Comparison of ENCODE assay signal across 8 mouse cellular contexts in genomic region chr11:46052105-46052659, GRCm38 (mm10). TPM values are rescaled to one million over a fixed set of nuclear protein-coding genes. Genes with fewer than 3 reads are reported as not detected.
DNase-seq lines count a peak whose midpoint lies in the region; ATAC-seq lines count a peak whose summit lies in the region.
"Not testable (repeated sequence)": the region's sequence is repeated elsewhere in the genome, so short reads cannot be mapped to it uniquely, and the experiment has no call there.

TSS of gene Gm12166 (minus strand) at chr11:46052321.

- H3K4me2 ChIP-seq in hindbrain, embryonic 13.5 days, result 0 out of 2 replicates have a peak within 1 kb of the TSS, but pooled peaks have one; percentile 17

- intact Hi-C loops in gastrocnemius, postnatal 14 days (cut with DNase I; ENCODE audit: low total_unique reads), result not testable (repeated sequence)

- DNase-seq in 416B (ENCODE audit: low read depth), result peak; percentile 16
- DNase-seq in adipocyte (ENCODE audit: low spot score), result peak; percentile 67
- peak; percentile 77 to 80 for DNase-seq in cerebellum, postnatal 10 days
- DNase-seq in gastrocnemius, postnatal 14 days, result peak; percentile 72
- peak; percentile 60 to 66 for DNase-seq in left cerebral cortex, adult 18-20 months (ENCODE audit: low spot score in 2 of 2)
- peak; percentile 49 for DNase-seq in midbrain, embryonic 10.5 days (ENCODE audit: low spot score)
- DNase-seq in spleen, postnatal 4 days (ENCODE audit: low spot score in 2 of 2), result peak; percentile 58 to 84

- not testable (repeated sequence) for ATAC-seq in hindbrain, embryonic 13.5 days (ENCODE audit: low FRiP score)

- not testable (repeated sequence) for H3K36me3 ChIP-seq in hindbrain, embryonic 13.5 days; midbrain, embryonic 10.5 days

- not testable (repeated sequence) for H3K9ac ChIP-seq in hindbrain, embryonic 13.5 days

- not testable (repeated sequence) for H3K9me3 ChIP-seq in hindbrain, embryonic 13.5 days; midbrain, embryonic 10.5 days (replicated peaks)

- not testable (repeated sequence) for H3K27me3 ChIP-seq in hindbrain, embryonic 13.5 days
- H3K27me3 ChIP-seq in midbrain, embryonic 10.5 days (ENCODE audit: low read depth, poor library complexity, severe bottlenecking), result peaks cover 19% of the 10 kb centered on the region

- peaks cover 20% of the 10 kb centered on the region for H3K4me1 ChIP-seq in hindbrain, embryonic 13.5 days (replicated peaks)
- H3K4me1 ChIP-seq in midbrain, embryonic 10.5 days, result peaks cover 27% of the 10 kb centered on the region

- not testable (repeated sequence) for H3K4me3 ChIP-seq in hindbrain, embryonic 13.5 days
- peak within 1 kb of the TSS; percentile 23; the same call in 1 of the 2 replicates for H3K4me3 ChIP-seq in midbrain, embryonic 10.5 days

- WGBS in hindbrain, embryonic 13.5 days, result 32% methylated on average over 19 of the region's 19 CpGs
- WGBS in midbrain, embryonic 10.5 days, result 35% methylated on average over 19 of the region's 19 CpGs

- H3K27ac ChIP-seq in hindbrain, embryonic 13.5 days; midbrain, embryonic 10.5 days (replicated peaks): not testable (repeated sequence)

RNA-seq across cellular contexts. Expression of gene Gm12166, which starts in this region (rescaled TPM):
- total RNA-seq in gastrocnemius, postnatal 14 days (2021), result 1 to 10 TPM in 1 of 2 experiments, under 1 TPM in 1; 0.57 to 1.4 TPM
- 5.0 and 7.9 TPM in 2 replicates for polyA plus RNA-seq in hindbrain, embryonic 13.5 days (2015; fragmentation: Nextera tagmentation; extraction: Ambion mirVana)
- total RNA-seq in left cerebral cortex, adult 18-20 months (2021), result 1 to 10 TPM; 1.3 to 1.7 TPM
- polyA plus RNA-seq in midbrain, embryonic 10.5 days (2016; fragmentation: Nextera tagmentation; extraction: Ambion mirVana), result 2.4 and 3.4 TPM in 2 replicates

Comparison
In these comparisons a context has a peak if more than half of its experiments do, and no peak if none do; other contexts are left out.
1. DNase-seq: peak in every context shown above with its lines; median percentile 78 in cerebellum, postnatal 10 days; 72 in gastrocnemius, postnatal 14 days; 71 in spleen, postnatal 4 days; 67 in adipocyte; 63 in left cerebral cortex, adult 18-20 months; 49 in midbrain, embryonic 10.5 days; 16 in 416B.